ENCODE assay signal across 8 mouse cellular contexts in the genomic region with DNA sequence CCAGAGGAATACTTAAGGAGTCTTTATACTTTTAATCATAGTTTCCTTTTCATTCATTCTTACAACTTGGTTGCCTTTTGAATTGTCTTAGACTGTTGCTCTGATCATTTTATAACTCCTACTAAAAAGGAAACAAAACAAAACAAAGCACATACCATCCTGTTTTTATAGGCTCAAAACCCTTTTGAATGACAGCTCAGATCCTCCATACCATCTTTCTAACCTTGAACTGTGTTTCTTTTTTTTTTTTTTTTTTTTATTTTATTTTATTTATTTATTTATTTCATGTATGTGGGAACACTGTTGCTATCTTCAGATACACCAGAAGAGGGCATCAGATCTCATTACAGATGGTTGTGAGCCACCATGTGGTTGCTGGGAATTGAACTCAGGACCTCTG. TPM values are rescaled to one million over a fixed set of nuclear protein-coding genes. Genes with fewer than 3 reads are reported as not detected.
"Had no signal": no experiment of that assay in that cellular context is flagged by ENCODE, and none has a peak within 500 bp of the region (broad histone marks: within the 10 kb centered on the region; RNA-seq: fewer than 3 reads in every experiment).

No protein-coding gene starts in this region.

RNA-seq across cellular contexts. Expression of gene Cxcl17, which starts 13.7 kb away (rescaled TPM):
- total RNA-seq: neutrophil, adult 5-6 weeks had no signal
- polyA plus RNA-seq: small intestine, adult 2 months; spleen, adult 2 months had no signal

RNA-seq across cellular contexts. Expression of gene Cnfn, which starts 29.5 kb away (rescaled TPM):
- total RNA-seq: neutrophil, adult 5-6 weeks had no signal
- polyA plus RNA-seq: neural tube, embryonic 12.5 days; neural tube, embryonic 13.5 days; neural tube, embryonic 14.5 days; spleen, adult 2 months; stomach, embryonic 14.5 days; urinary bladder, adult 2 months had no signal
